Mouse (Mus musculus) layer of hippocampus, adult 9-10 months (tissue): ENCODE data around the gene Prdx3.

Experiments
- DNase-seq: peaks from one replicate; pipeline ENCODE4 v3.0.0; 2022; ENCODE audit warnings: low spot score

Prdx3 gene

GRCm38 (mm10) chr19:60874064-60874694, at the start of gene Prdx3:
TSS of gene Prdx3 (minus strand) at chr19:60874556.
- DNase-seq, result peak; percentile 91

- no peak for DNase-seq
Measured at GRCm38 (mm10) chr19:60916869-60917570, 42.7 kb upstream of the Prdx3 start.

GRCm38 (mm10) chr19:60915862-60916261, 41.5 kb upstream of the Prdx3 start:
- no peak for DNase-seq

- no peak for DNase-seq
Measured at GRCm38 (mm10) chr19:60915236-60915635, 40.9 kb upstream of the Prdx3 start.

- DNase-seq, result no peak
Measured at GRCm38 (mm10) chr19:60911653-60912052, 37.3 kb upstream of the Prdx3 start.

- DNase-seq, result no peak
Measured at GRCm38 (mm10) chr19:60910304-60910703, 35.9 kb upstream of the Prdx3 start.

DNA sequence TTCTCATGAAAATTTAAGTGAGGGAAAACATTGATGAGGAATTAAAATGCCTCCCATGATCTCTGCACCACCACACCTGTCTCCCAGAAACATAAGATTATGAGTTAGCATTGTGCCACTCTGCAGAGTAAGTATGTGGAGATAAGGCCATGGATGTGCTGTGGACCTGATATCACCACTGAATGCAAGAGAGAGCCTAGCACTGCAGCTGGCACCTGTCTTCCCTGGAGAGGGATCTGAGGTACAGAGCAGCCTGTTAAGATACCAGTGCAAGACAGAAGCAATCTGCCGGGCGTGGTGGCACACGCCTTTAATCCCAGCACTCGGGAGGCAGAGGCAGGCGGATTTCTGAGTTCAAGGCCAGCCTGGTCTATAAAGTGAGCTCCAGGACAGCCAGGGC, 31.1 kb upstream of the Prdx3 start:
- DNase-seq, result no peak

GRCm38 (mm10) chr19:60903971-60904370, 29.6 kb upstream of the Prdx3 start:
- DNase-seq, result no peak

DNA sequence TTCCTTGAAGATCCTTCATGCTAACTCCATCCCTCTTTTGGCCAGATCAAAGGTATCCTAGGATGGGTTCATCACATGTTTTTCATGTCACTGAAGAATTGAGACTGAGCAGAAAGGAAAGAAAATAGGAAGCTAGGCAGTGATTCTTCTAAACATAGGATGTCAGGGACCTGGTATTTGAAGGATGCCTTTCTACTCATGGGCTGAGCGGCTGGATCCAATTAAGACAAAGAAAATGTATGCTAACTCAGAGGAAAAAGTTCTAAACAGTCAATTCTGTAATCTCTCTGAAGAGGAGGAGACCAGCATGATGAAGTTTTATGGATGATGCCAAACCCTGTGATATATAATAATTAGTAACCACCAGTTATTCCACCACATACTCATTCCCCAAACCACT, 28.8 kb upstream of the Prdx3 start:
- DNase-seq, result no peak

- no peak for DNase-seq
Measured at GRCm38 (mm10) chr19:60895251-60895880, 21.0 kb upstream of the Prdx3 start.

GRCm38 (mm10) chr19:60891934-60892547, 17.7 kb upstream of the Prdx3 start:
- DNase-seq, result no peak

DNA sequence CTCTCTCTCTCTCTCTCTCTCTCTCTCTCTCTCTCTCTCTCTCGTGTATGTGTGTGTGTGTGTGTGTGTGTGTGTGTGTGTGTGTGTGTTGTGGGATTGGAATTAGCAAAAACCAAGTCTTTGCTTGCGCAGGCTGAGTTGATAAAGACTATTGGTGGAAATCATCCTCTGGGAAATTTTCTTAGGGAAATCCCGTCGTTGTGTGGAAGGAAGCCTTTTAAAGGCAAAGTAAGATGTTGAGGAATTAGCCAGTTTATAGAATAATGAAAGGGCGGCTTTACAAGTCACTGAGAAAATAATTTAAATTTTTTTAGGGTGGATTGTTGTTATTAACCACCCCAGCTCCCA, 16.7 kb upstream of the Prdx3 start:
- no peak for DNase-seq

- peak; percentile 41 for DNase-seq
Measured at GRCm38 (mm10) chr19:60890391-60891122, 16.2 kb upstream of the Prdx3 start.

DNA sequence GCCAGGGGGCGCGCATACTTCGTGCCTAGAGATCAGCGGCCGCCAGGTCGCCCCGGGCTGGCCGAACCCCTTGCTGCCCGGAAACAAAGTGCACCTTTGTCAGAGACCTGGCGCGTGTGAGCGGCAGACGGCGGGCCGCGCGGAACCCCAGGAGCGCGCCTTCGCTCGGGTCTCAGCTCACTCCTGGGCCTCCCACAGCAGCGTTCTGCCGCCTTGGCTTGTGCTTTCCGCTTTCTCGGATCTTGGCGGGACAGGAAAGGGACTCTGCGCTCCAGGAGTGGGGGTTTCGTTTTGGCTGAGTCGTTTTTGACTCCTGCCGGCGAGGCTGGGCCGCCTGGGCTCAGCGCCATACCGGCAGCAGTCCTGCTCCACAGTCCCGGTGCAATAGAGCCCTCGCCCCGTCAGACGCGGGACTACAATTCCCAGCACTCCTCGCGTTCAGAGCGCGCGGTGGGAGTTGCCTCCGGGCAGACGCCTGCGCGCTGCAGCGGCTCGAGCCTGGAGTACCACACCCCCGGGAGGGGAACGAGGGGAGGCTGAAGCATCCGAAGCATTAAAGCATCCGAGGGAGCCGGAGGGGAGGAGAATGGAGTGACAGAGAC, 15.5 kb upstream of the Prdx3 start, which contains the start of gene Grk5:
Grk5 (plus strand) TSS at position 36 of the 602 bp plus-strand sequence.
- DNase-seq, result peak; percentile 90

- no peak for DNase-seq
Measured at GRCm38 (mm10) chr19:60889101-60889713, 14.9 kb upstream of the Prdx3 start.

GRCm38 (mm10) chr19:60887637-60888036, 13.3 kb upstream of the Prdx3 start:
- DNase-seq, result no peak

DNA sequence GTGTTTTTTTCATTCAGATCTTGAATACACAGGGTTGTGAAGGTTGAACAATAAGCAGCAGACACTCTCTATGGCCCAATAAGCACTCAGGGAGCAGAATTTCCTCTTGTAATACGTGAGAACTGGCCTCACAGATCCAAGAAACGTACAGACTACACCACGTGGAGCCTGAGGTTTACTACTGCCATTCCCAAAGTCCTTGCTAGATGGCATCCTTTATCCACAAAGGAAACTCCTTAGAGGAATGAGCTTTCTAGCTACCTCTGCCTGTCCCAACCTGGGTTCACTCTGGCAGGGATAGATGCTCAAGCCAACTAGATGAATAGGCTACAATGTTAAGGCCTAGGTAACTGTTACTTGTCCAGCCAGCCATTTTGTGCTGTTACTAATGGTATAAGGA, 8.8 kb upstream of the Prdx3 start:
- no peak for DNase-seq

GRCm38 (mm10) chr19:60873501-60873900, 855 bp downstream of the Prdx3 start:
- DNase-seq, result no peak

DNA sequence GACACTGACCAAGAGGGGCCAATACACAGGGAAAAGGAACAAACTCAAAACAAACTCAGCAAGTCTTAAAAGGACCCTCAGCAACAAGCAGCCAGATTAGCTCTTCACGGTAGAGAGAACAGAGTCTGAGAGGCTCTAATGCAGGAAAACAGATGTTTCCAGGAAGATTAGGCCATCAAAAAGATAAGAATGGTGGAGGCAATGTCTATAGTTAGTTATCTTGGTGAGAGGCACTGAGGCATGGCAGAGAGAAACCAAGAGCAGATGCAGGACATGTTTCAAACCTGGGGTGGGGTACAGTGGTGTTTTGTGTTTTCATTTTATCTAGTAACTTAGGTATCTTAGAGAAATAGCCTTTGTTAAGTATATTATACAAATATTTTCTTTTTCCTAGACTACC, 2.1 kb downstream of the Prdx3 start:
- no peak for DNase-seq

DNA sequence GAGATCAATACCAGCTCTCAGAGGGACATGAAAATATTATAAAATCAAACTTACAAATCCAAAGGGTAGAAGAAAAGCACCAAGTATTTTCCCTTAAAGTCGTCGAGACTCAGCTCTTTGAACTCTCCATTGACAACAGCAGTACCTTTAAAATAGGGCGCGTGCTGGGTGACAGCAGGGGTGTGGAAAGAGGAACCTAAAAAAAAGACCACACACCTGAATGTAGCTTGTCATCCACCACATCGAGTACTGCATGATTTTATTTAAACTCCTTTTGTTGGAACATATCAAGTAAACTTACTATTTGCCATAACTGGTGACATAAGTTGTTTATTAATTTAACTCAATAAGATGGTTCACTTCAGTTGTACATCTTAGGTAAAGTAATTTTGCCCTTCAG, 3.0 kb downstream of the Prdx3 start:
- no peak for DNase-seq

GRCm38 (mm10) chr19:60870489-60870888, 3.9 kb downstream of the Prdx3 start:
- no peak for DNase-seq
